Mouse (Mus musculus) testis, postnatal 10 days (tissue): Measurements from ENCODE around the gene Ensa.
"Not testable (repeated sequence)": the region's sequence is repeated elsewhere in the genome, so short reads cannot be mapped to it uniquely, and the experiment has no call there.

Source experiments
- DNase-seq: peaks from one replicate; pipeline ENCODE4 v3.0.0; 2021; ENCODE audit warnings: low spot score

Ensa gene

GRCm38 (mm10) chr3:95624628-95625503 lies at the start of gene Ensa:
Ensa (plus strand) TSS chr3:95624993.
- DNase-seq, result peak; percentile 94

GRCm38 (mm10) chr3:95587754-95588603 lies 36.8 kb upstream of the Ensa start:
- no peak for DNase-seq

- peak; percentile 89 for DNase-seq
These were observed 36.1 kb upstream of the Ensa start, which contains the start of gene Golph3l for GRCm38 (mm10) chr3:95588604-95589086. Golph3l (plus strand) TSS chr3:95588934.

DNA sequence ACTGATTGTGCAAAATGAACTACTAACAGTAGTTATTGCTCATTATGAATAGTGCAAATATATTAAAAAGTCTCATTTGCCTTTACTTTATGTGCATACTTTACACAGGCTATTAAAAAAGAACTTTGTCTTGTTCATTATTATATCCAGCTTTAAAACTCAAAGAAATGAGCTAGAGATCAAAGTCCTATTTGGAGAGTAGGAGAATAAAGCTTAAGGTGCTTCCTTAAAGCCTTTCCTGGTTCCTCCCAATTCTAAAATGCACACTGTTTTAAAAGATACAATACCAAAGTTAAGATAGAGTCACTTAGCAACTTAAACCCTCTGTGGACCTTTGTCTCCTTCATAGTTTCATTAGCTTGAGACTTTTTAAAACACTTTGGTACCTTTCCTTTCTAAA lies 26.1 kb upstream of the Ensa start:
- DNase-seq, result no peak

- DNase-seq, result no peak
These were observed 23.5 kb upstream of the Ensa start for GRCm38 (mm10) chr3:95601287-95601686.

- DNase-seq, result no peak
These were observed 18.7 kb upstream of the Ensa start for GRCm38 (mm10) chr3:95606096-95606495.

DNA sequence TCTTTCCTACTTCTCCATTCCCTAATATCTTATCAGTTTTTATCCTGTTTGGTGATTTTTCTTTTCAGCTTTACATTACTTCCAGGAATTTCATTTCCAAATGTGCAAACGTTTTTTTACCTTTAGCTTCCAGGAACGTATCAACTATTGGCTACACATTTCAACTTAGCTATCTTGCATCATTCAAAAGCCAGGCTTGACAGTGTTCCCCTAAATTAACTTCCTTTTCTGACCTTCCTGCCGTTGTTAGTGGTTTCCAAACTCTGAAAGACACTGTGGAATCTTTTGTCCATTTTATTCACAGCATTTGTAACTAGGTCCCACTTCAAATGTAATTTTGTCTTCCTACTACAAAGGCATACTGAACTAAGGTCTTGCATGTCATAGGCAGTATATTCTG lies 15.6 kb upstream of the Ensa start:
- DNase-seq, result no peak

DNA sequence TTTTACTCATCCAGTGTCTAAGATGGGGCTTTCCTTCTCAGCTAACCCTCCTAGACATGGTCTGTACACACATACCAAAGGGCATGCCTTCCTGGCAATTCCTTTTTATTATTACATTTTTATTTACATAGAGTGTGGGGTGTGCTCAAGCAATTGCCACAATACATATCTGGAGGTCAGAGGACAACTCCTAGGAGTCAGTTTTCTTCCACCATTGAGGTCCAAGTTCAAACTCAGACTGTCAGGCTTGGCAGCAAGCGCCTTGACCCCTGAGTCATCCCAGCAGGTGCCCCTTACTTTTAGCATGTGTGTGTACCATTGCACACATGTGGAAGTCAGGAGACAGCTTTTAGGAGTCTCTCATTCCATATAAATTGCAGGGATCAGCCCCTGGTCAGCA lies 10.8 kb upstream of the Ensa start:
- DNase-seq, result no peak

- DNase-seq, result no peak
These were observed 6.3 kb upstream of the Ensa start for GRCm38 (mm10) chr3:95618511-95618910.

DNA sequence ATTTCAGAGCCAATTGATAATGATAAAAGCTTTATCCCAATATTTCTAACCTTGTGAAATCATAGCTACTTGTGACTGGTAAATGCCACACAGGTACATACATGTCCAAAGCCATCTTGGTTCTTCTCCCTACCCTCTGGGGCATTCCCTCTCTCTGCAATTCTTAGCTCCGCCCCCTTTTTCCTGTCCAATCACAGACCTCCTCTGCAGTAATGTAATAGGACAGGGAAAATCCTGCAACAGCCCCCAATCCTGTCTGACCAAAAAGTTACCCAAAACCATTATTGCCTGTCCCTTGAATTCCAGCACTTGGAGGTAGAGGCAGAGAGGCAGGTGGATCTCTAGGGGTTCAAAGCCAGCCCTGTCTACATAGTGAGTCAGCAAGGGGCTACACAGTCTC lies 3.6 kb upstream of the Ensa start:
- no peak for DNase-seq

- not testable (repeated sequence) for DNase-seq
These were observed 2.4 kb upstream of the Ensa start for GRCm38 (mm10) chr3:95622421-95622820.

GRCm38 (mm10) chr3:95623551-95623950 lies 1.2 kb upstream of the Ensa start:
- peak; percentile 33 for DNase-seq

- DNase-seq, result not testable (repeated sequence)
These were observed 740 bp upstream of the Ensa start for GRCm38 (mm10) chr3:95623991-95624515.

- DNase-seq, result no peak
These were observed 3.0 kb downstream of the Ensa start for GRCm38 (mm10) chr3:95627763-95628162.

DNA sequence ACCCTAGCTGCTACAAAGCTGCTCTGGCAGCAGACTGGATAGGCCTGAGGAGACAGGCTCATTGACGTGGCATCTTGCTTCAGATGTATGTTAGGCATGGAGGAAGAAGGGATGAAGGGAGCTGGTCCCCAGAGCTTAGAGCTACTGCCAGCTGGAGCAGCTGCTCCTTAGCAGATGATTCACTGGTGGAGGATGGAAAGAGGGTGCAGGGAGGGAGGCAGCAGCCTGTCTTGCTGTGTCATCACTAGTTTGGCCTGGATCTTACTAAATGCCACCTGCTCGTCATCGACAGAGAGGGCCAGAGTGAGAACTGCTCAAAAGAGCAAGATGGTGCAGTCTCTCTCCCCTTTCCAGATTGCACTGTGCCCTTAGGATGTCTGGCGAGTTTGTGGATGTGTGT lies 5.0 kb downstream of the Ensa start:
- no peak for DNase-seq

GRCm38 (mm10) chr3:95630856-95631255 lies 6.1 kb downstream of the Ensa start:
- no peak for DNase-seq

DNA sequence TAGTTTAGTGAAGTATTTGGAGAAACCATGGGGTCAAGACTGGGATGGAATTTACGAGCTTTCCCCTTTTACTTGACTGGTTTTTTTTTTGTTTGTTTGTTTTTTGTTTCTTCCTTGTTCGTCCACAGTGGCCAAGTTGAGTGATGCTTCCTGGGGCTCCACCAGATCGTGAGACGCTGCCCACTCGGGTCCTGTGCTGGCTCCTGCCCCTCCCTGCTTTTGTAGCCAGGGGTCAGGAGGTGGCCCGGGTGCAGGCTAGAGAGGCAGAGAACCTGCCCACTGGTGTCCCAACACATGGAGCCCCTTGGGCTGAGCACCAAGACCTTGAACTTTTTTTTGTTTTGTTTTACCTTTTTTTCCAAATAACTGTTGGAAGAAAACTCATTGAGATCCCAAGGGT lies 6.5 kb downstream of the Ensa start:
- no peak for DNase-seq

GRCm38 (mm10) chr3:95632648-95633588 lies 8.1 kb downstream of the Ensa start:
- no peak for DNase-seq

DNA sequence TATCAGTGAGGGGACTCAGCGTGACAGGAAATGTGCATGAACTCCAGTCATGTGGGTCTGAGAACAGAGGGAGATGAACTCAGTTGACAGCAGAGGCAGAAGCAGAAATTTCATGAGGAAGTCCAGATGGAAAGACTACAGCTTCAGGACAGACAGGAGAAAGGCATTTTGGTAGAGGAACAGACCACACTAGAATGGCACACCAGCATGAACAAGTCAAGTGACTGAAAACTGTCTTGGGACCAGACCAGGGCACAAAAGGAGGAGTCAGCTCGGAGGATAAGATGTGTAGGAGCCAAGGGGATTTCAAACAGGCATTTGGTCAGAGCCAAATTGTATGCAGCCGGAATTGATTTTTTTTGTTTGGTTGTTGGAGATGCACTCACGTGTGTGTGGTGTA lies 10.8 kb downstream of the Ensa start:
- no peak for DNase-seq

GRCm38 (mm10) chr3:95636072-95636471 lies 11.3 kb downstream of the Ensa start:
- no peak for DNase-seq

GRCm38 (mm10) chr3:95639694-95640093 lies 14.9 kb downstream of the Ensa start:
- DNase-seq, result no peak
